Mouse (Mus musculus): Measurements from ENCODE around the gene Lexm. TPM values are rescaled to one million over a fixed set of nuclear protein-coding genes. Genes with fewer than 3 reads are reported as not detected.

Lexm gene
- not detected in 2 replicates for total RNA-seq (2014; rRNA removed; ENCODE audit: low replicate concordance)
- polyA plus RNA-seq (2015; fragmentation: Nextera tagmentation; extraction: Ambion mirVana), result not detected in 2 replicates

GRCm38 (mm10) chr4:106617056-106617455, at the start of gene Lexm:
Lexm (minus strand) TSS chr4:106617241.
- Histone ChIP-seq H3K27me3 (ENCODE audit: control insufficient read depth, insufficient read depth, low read length) (peaks cover 31% of the 10 kb centered on the region), H3K27ac (ENCODE audit: low read depth) (no peak within 1 kb of the TSS), H3K9ac (replicated peaks; ENCODE audit: low read depth, low read length) (no peak within 1 kb of the TSS), H3K4me1 (ENCODE audit: control insufficient read depth, insufficient read depth) (no peaks in the 10 kb centered on the region), H3K4me2 (ENCODE audit: low read depth, low read length) (peak within 1 kb of the TSS; percentile 28; the same call in 1 of the 2 replicates), H3K36me3 (replicated peaks; ENCODE audit: control insufficient read depth, insufficient read depth, low read length) (no peaks in the 10 kb centered on the region), H3K4me3 (ENCODE audit: low read depth, low read length) (no peak within 1 kb of the TSS), H3K9me3 (replicated peaks; ENCODE audit: control insufficient read depth, low read length) (no peaks in the 10 kb centered on the region)
- DNase-seq (ENCODE audit: low spot score) (no peak), ATAC-seq (ENCODE audit: insufficient read depth, low read depth) (peak; percentile 30; the same call in 1 of the 2 replicates)
- TF ChIP-seq CTCF (IDR thresholded peaks at IDR 0.05; ENCODE audit: low read depth), result no peak
- no peak for TF ChIP-seq EP300 (IDR thresholded peaks at IDR 0.05; ENCODE audit: low read depth)
- 1% methylated on average over 19 of the region's 19 CpGs for WGBS

- no peak for TF ChIP-seq CTCF (IDR thresholded peaks at IDR 0.05; ENCODE audit: low read depth)
- no peak for TF ChIP-seq EP300 (IDR thresholded peaks at IDR 0.05; ENCODE audit: low read depth)
- Histone ChIP-seq H3K4me1 (ENCODE audit: control insufficient read depth, insufficient read depth) (no peaks in the 10 kb centered on the region), H3K27ac (ENCODE audit: low read depth) (no peak overlapping the region), H3K36me3 (replicated peaks; ENCODE audit: control insufficient read depth, insufficient read depth, low read length) (peaks cover 94% of the 10 kb centered on the region), H3K27me3 (ENCODE audit: control insufficient read depth, insufficient read depth, low read length) (no peaks in the 10 kb centered on the region), H3K4me3 (ENCODE audit: low read depth, low read length) (no peak overlapping the region), H3K9ac (replicated peaks; ENCODE audit: low read depth, low read length) (no peak overlapping the region), H3K4me2 (ENCODE audit: low read depth, low read length) (no peak overlapping the region), H3K9me3 (replicated peaks; ENCODE audit: control insufficient read depth, low read length) (no peaks in the 10 kb centered on the region)
- DNase-seq (ENCODE audit: low spot score), result no peak
- no peak for ATAC-seq (ENCODE audit: insufficient read depth, low read depth)
- WGBS, result 85% methylated on average over 2 of the region's 2 CpGs
Observed at GRCm38 (mm10) chr4:106666546-106666945, 49.5 kb upstream of the Lexm start.

GRCm38 (mm10) chr4:106665673-106666072, 48.6 kb upstream of the Lexm start:
- no peaks in the 10 kb centered on the region for H3K4me1 ChIP-seq (ENCODE audit: control insufficient read depth, insufficient read depth)
- H3K27me3 ChIP-seq (ENCODE audit: control insufficient read depth, insufficient read depth, low read length), result no peaks in the 10 kb centered on the region
- no peak for ATAC-seq (ENCODE audit: insufficient read depth, low read depth)
- H3K4me3 ChIP-seq (ENCODE audit: low read depth, low read length), result no peak overlapping the region
- peaks cover 94% of the 10 kb centered on the region for H3K36me3 ChIP-seq (replicated peaks; ENCODE audit: control insufficient read depth, insufficient read depth, low read length)
- H3K27ac ChIP-seq (ENCODE audit: low read depth), result no peak overlapping the region
- DNase-seq (ENCODE audit: low spot score), result no peak
- no peak overlapping the region for H3K9ac ChIP-seq (replicated peaks; ENCODE audit: low read depth, low read length)
- WGBS, result 88% methylated on average over 10 of the region's 10 CpGs
- H3K4me2 ChIP-seq (ENCODE audit: low read depth, low read length), result no peak overlapping the region
- H3K9me3 ChIP-seq (replicated peaks; ENCODE audit: control insufficient read depth, low read length), result no peaks in the 10 kb centered on the region
- TF ChIP-seq EP300 (IDR thresholded peaks at IDR 0.05; ENCODE audit: low read depth) (no peak), CTCF (IDR thresholded peaks at IDR 0.05; ENCODE audit: low read depth) (no peak)

DNA sequence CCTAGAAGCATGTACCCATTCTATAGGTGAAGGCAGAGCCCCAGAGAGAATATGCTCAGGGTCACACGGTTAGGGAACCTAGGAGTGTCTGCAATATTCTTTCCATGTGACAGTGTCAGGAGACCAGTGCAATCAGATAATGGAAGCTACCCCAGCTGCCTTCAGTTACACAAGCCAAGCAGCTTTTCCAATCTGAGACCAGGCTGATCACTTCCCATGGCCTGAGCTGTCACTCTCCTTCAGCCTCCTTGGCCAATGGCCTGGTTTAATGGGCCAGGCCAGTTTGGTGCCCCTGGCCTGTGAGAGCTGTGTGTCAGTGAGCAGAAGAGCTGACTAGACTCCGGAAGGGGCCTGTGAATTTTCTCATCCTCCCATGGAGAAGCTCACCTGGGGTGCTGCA, 48.2 kb upstream of the Lexm start:
- no peak overlapping the region for H3K4me2 ChIP-seq (ENCODE audit: low read depth, low read length)
- H3K9me3 ChIP-seq (replicated peaks; ENCODE audit: control insufficient read depth, low read length), result no peaks in the 10 kb centered on the region
- ATAC-seq (ENCODE audit: insufficient read depth, low read depth), result no peak
- DNase-seq (ENCODE audit: low spot score), result no peak
- H3K9ac ChIP-seq (replicated peaks; ENCODE audit: low read depth, low read length), result no peak overlapping the region
- TF ChIP-seq EP300 (IDR thresholded peaks at IDR 0.05; ENCODE audit: low read depth) (no peak), CTCF (IDR thresholded peaks at IDR 0.05; ENCODE audit: low read depth) (no peak)
- no peaks in the 10 kb centered on the region for H3K27me3 ChIP-seq (ENCODE audit: control insufficient read depth, insufficient read depth, low read length)
- H3K4me1 ChIP-seq (ENCODE audit: control insufficient read depth, insufficient read depth), result no peaks in the 10 kb centered on the region
- peaks cover 92% of the 10 kb centered on the region for H3K36me3 ChIP-seq (replicated peaks; ENCODE audit: control insufficient read depth, insufficient read depth, low read length)
- 78% methylated on average over 2 of the region's 2 CpGs for WGBS
- H3K27ac ChIP-seq (ENCODE audit: low read depth), result no peak overlapping the region
- no peak overlapping the region for H3K4me3 ChIP-seq (ENCODE audit: low read depth, low read length)

GRCm38 (mm10) chr4:106664697-106665096, 47.7 kb upstream of the Lexm start:
- no peak for TF ChIP-seq EP300 (IDR thresholded peaks at IDR 0.05; ENCODE audit: low read depth)
- TF ChIP-seq CTCF (IDR thresholded peaks at IDR 0.05; ENCODE audit: low read depth), result no peak
- H3K36me3 ChIP-seq (replicated peaks; ENCODE audit: control insufficient read depth, insufficient read depth, low read length), result peaks cover 92% of the 10 kb centered on the region
- no peaks in the 10 kb centered on the region for H3K27me3 ChIP-seq (ENCODE audit: control insufficient read depth, insufficient read depth, low read length)
- DNase-seq (ENCODE audit: low spot score) (no peak), ATAC-seq (ENCODE audit: insufficient read depth, low read depth) (no peak)
- H3K4me3 ChIP-seq (ENCODE audit: low read depth, low read length), result no peak overlapping the region
- WGBS, result 79% methylated on average over 6 of the region's 6 CpGs
- no peaks in the 10 kb centered on the region for H3K4me1 ChIP-seq (ENCODE audit: control insufficient read depth, insufficient read depth)
- no peak overlapping the region for H3K9ac ChIP-seq (replicated peaks; ENCODE audit: low read depth, low read length)
- H3K27ac ChIP-seq (ENCODE audit: low read depth), result no peak overlapping the region
- H3K4me2 ChIP-seq (ENCODE audit: low read depth, low read length), result no peak overlapping the region
- H3K9me3 ChIP-seq (replicated peaks; ENCODE audit: control insufficient read depth, low read length), result no peaks in the 10 kb centered on the region

DNA sequence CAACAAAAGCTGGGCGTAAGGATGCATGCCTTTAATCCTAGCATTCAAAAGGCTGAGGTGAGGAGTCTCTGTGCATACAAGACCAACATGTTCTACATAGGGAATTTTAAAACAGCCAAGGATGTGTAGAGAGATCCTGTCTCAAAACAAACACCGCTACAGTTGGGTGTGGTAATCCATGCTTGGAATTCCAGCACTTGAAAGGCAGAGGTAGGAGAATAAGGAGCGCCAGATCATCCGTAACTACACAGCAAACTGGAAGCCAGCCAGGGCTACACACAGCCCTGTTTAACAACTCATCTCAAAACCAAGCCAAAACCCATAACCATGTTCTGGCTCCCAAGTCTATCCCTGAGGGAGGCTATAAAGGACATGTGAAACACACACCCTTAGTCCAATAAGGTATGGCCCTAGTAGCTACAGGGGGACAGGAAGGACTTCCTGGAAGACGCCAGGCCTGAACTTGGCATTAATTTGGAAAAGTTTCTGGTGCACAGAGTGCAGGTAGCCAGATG, 47.0 kb upstream of the Lexm start:
- DNase-seq (ENCODE audit: low spot score) (no peak), ATAC-seq (ENCODE audit: insufficient read depth, low read depth) (no peak)
- H3K9ac ChIP-seq (replicated peaks; ENCODE audit: low read depth, low read length), result no peak overlapping the region
- peaks cover 91% of the 10 kb centered on the region for H3K36me3 ChIP-seq (replicated peaks; ENCODE audit: control insufficient read depth, insufficient read depth, low read length)
- H3K4me3 ChIP-seq (ENCODE audit: low read depth, low read length), result no peak overlapping the region
- no peak overlapping the region for H3K4me2 ChIP-seq (ENCODE audit: low read depth, low read length)
- WGBS, result 69% methylated on average over 5 of the region's 5 CpGs
- no peaks in the 10 kb centered on the region for H3K9me3 ChIP-seq (replicated peaks; ENCODE audit: control insufficient read depth, low read length)
- H3K27ac ChIP-seq (ENCODE audit: low read depth), result no peak overlapping the region
- no peaks in the 10 kb centered on the region for H3K4me1 ChIP-seq (ENCODE audit: control insufficient read depth, insufficient read depth)
- TF ChIP-seq CTCF (IDR thresholded peaks at IDR 0.05; ENCODE audit: low read depth) (no peak), EP300 (IDR thresholded peaks at IDR 0.05; ENCODE audit: low read depth) (no peak)
- no peaks in the 10 kb centered on the region for H3K27me3 ChIP-seq (ENCODE audit: control insufficient read depth, insufficient read depth, low read length)

Measured in heart, postnatal 0 days (tissue).